Mouse (Mus musculus) liver, embryonic 16.5 days (tissue): Measurements from ENCODE around the gene Bora. TPM values are rescaled to one million over a fixed set of nuclear protein-coding genes. Genes with fewer than 3 reads are reported as not detected.

Source experiments
- ATAC-seq: fragments of 200-750 bp; cut with Nextera tagmentation; 2 replicates; pipeline ENCODE4 v1.8.0; 2017; ENCODE audit warnings: low read depth, mild to moderate bottlenecking, moderate number of reproducible peaks, moderate library complexity
- H3K27ac ChIP-seq: fragments of 300-500 bp; sonication (generic); 2 replicates; pipeline ENCODE4 v1.5.1; 2014; ENCODE audit warnings: mild to moderate bottlenecking, low read length
- H3K27me3 ChIP-seq: fragments of 300-500 bp; sonication (generic); 2 replicates; pipeline ENCODE4 v1.6.1; 2014; ENCODE audit warnings: low read depth, low read length, mixed read lengths; ENCODE audit not compliant: control insufficient read depth, insufficient read depth
- H3K36me3 ChIP-seq: fragments of 300-500 bp; sonication (generic); 2 replicates; pipeline ENCODE4 v1.6.1; 2014; ENCODE audit warnings: mild to moderate bottlenecking; ENCODE audit not compliant: control insufficient read depth, insufficient read depth
- H3K4me1 ChIP-seq: fragments of 300-500 bp; sonication (generic); 2 replicates; pipeline ENCODE4 v1.6.1; 2014; ENCODE audit warnings: low read depth, low read length, mixed read lengths; ENCODE audit not compliant: control insufficient read depth
- H3K4me2 ChIP-seq: fragments of 300-500 bp; sonication (generic); 2 replicates; pipeline ENCODE4 v1.6.1; 2014; ENCODE audit warnings: low read depth, low read length, mixed read lengths
- H3K4me3 ChIP-seq: fragments of 300-500 bp; sonication (generic); 2 replicates; pipeline ENCODE4 v1.5.1; 2014; ENCODE audit warnings: low read depth, mild to moderate bottlenecking, low read length
- H3K9ac ChIP-seq: fragments of 300-500 bp; sonication (generic); 2 replicates; pipeline ENCODE4 v1.6.1; 2014; ENCODE audit warnings: low read depth, low read length
- H3K9me3 ChIP-seq: fragments of 300-500 bp; sonication (generic); replicated peaks from 2 replicates; pipeline ENCODE4 v1.6.1; 2016; ENCODE audit warnings: low read length; ENCODE audit not compliant: control insufficient read depth
- WGBS: fragments of 180-500 bp; shearing (Covaris S2); extraction: QIAGEN DNeasy Blood & Tissue Kit; methylation state at CpG from one replicate; pipeline ENCODE4 v1.1.7; 2014; ENCODE audit not compliant: insufficient replicate concordance; 5-methylcytosine and 5-hydroxymethylcytosine counted together
- polyA plus RNA-seq: library from polyadenylated mRNA; unstranded; fragments of >200 nt; fragmentation: Nextera tagmentation; extraction: Ambion mirVana; gene quantifications from 2 replicates; pipeline ENCODE4 v1.2.1, GENCODE M21; 2015

Bora gene
- polyA plus RNA-seq, 1 experiment from 2014 or later = 23.7 TPM

GRCm38 (mm10) chr14:99124076-99124475, 78.1 kb downstream of the Bora start:
- Histone ChIP-seq H3K4me3 (no peak overlapping the region), H3K9me3 (no peaks in the 10 kb centered on the region), H3K36me3 (no peaks in the 10 kb centered on the region), H3K4me2 (no peak overlapping the region), H3K27ac (no peak overlapping the region), H3K27me3 (no peaks in the 10 kb centered on the region), H3K9ac (no peak overlapping the region), H3K4me1 (no peaks in the 10 kb centered on the region)
- WGBS = 88% methylated on average over 4 of the region's 4 CpGs
- no peak for ATAC-seq

Other genes with a start within 250 kb of the Bora start
- gene Rpl36a-ps1, start 51.9 kb upstream of the Bora start, polyA plus RNA-seq = 0.47 and 0.52 TPM in 2 replicates
- gene Mzt1, start 88 bp upstream of the Bora start, polyA plus RNA-seq = 45.7 and 52.1 TPM in 2 replicates
- gene Pibf1, start 53.2 kb downstream of the Bora start, polyA plus RNA-seq = 5.1 and 5.5 TPM in 2 replicates
- 9.9 and 10.6 TPM in 2 replicates for gene Dis3, start 53.5 kb downstream of the Bora start, polyA plus RNA-seq